Mouse (Mus musculus) lung, postnatal 36 days (tissue): ENCODE measurements around the gene Dop1a.

ENCODE experiments used
- DNase-seq: peaks from one replicate; pipeline ENCODE4 v3.0.0; 2022; ENCODE audit warnings: mixed read lengths

Dop1a gene

GRCm38 (mm10) chr9:86466990-86467870 is at the start of gene Dop1a:
TSS of gene Dop1a (plus strand) at chr9:86467154.
- peak; percentile 91 for DNase-seq

GRCm38 (mm10) chr9:86417971-86418370 is 49.0 kb upstream of the Dop1a start:
- no peak for DNase-seq

GRCm38 (mm10) chr9:86419366-86419765 is 47.6 kb upstream of the Dop1a start:
- DNase-seq, result no peak

GRCm38 (mm10) chr9:86423331-86423730 is 43.6 kb upstream of the Dop1a start:
- no peak for DNase-seq

GRCm38 (mm10) chr9:86435510-86435909 is 31.4 kb upstream of the Dop1a start:
- no peak for DNase-seq

- no peak for DNase-seq
These were observed 30.3 kb upstream of the Dop1a start for GRCm38 (mm10) chr9:86436608-86437007.

GRCm38 (mm10) chr9:86438337-86439009 is 28.5 kb upstream of the Dop1a start:
- DNase-seq, result no peak

- DNase-seq, result no peak
These were observed 24.7 kb upstream of the Dop1a start for GRCm38 (mm10) chr9:86442248-86442647.

- peak; percentile 7 for DNase-seq
These were observed 20.1 kb upstream of the Dop1a start for GRCm38 (mm10) chr9:86446847-86447246.

- no peak for DNase-seq
These were observed 19.5 kb upstream of the Dop1a start for GRCm38 (mm10) chr9:86447431-86447830.

- DNase-seq, result peak; percentile 86
These were observed 17.4 kb upstream of the Dop1a start for GRCm38 (mm10) chr9:86449581-86449980.

GRCm38 (mm10) chr9:86451094-86451493 is 15.9 kb upstream of the Dop1a start:
- DNase-seq, result no peak

GRCm38 (mm10) chr9:86451617-86452016 is 15.3 kb upstream of the Dop1a start:
- DNase-seq, result peak; percentile 62

- no peak for DNase-seq
These were observed 13.3 kb upstream of the Dop1a start for GRCm38 (mm10) chr9:86453626-86454025.

GRCm38 (mm10) chr9:86464151-86465105 is 2.5 kb upstream of the Dop1a start, which contains the start of gene Ube2cbp:
TSS of gene Ube2cbp (minus strand) at chr9:86464950.
- DNase-seq, result peak; percentile 85

GRCm38 (mm10) chr9:86475956-86476355 is 9.0 kb downstream of the Dop1a start:
- DNase-seq, result no peak

- DNase-seq, result no peak
These were observed 9.8 kb downstream of the Dop1a start for GRCm38 (mm10) chr9:86476763-86477162.

- DNase-seq, result peak; percentile 26
These were observed 11.6 kb downstream of the Dop1a start for GRCm38 (mm10) chr9:86478414-86479093.

- DNase-seq, result no peak
These were observed 15.3 kb downstream of the Dop1a start for GRCm38 (mm10) chr9:86482236-86482635.

GRCm38 (mm10) chr9:86491740-86492139 is 24.8 kb downstream of the Dop1a start:
- no peak for DNase-seq

GRCm38 (mm10) chr9:86496261-86496660 is 29.3 kb downstream of the Dop1a start:
- no peak for DNase-seq

- no peak for DNase-seq
These were observed 32.1 kb downstream of the Dop1a start for GRCm38 (mm10) chr9:86499083-86499482.
